Mouse (Mus musculus) neural tube, embryonic 15.5 days (tissue): ENCODE measurements around the gene Pxylp1. TPM values are rescaled to one million over a fixed set of nuclear protein-coding genes. Genes with fewer than 3 reads are reported as not detected.

Source experiments
- ATAC-seq: fragments of 200-750 bp; cut with Nextera tagmentation; 2 replicates; pipeline ENCODE4 v1.8.0; 2017; ENCODE audit warnings: mild to moderate bottlenecking, moderate TSS enrichment, moderate library complexity; ENCODE audit not compliant: low FRiP score
- H3K27ac ChIP-seq: fragments of 300-500 bp; sonication (generic); replicated peaks from 2 replicates; pipeline ENCODE4 v1.5.1; 2015; ENCODE audit warnings: mild to moderate bottlenecking, inconsistent platforms
- H3K27me3 ChIP-seq: fragments of 300-500 bp; sonication (generic); replicated peaks from 2 replicates; pipeline ENCODE4 v1.6.1; 2015; ENCODE audit warnings: inconsistent platforms
- H3K36me3 ChIP-seq: fragments of 300-500 bp; sonication (generic); 2 replicates; pipeline ENCODE4 v1.6.1; 2015; ENCODE audit warnings: inconsistent platforms
- H3K4me1 ChIP-seq: fragments of 300-500 bp; sonication (generic); 2 replicates; pipeline ENCODE4 v1.6.1; 2015; ENCODE audit warnings: inconsistent platforms
- H3K4me2 ChIP-seq: fragments of 300-500 bp; sonication (generic); 2 replicates; pipeline ENCODE4 v1.6.1; 2015; ENCODE audit warnings: inconsistent platforms, mild to moderate bottlenecking, moderate library complexity
- H3K4me3 ChIP-seq: fragments of 300-500 bp; sonication (generic); replicated peaks from 2 replicates; pipeline ENCODE4 v1.5.1; 2015; ENCODE audit warnings: mild to moderate bottlenecking, inconsistent platforms
- H3K9ac ChIP-seq: fragments of 300-500 bp; sonication (generic); replicated peaks from 2 replicates; pipeline ENCODE4 v1.6.1; 2015; ENCODE audit warnings: mild to moderate bottlenecking, inconsistent platforms
- H3K9me3 ChIP-seq: fragments of 300-500 bp; sonication (generic); replicated peaks from 2 replicates; pipeline ENCODE4 v1.6.1; 2016; ENCODE audit warnings: inconsistent platforms
- WGBS: fragments of 180-500 bp; shearing (Covaris S2); methylation state at CpG from one replicate; pipeline ENCODE4 v1.1.7; 2015; ENCODE audit warnings: mixed read lengths; 5-methylcytosine and 5-hydroxymethylcytosine counted together
- polyA plus RNA-seq: library from polyadenylated mRNA; unstranded; fragments of >200 nt; fragmentation: Nextera tagmentation; extraction: Ambion mirVana; gene quantifications from 2 replicates; pipeline ENCODE4 v1.2.1, GENCODE M21; 2015

The Pxylp1 gene
- polyA plus RNA-seq, 1 experiment from 2014 or later, result 24.8 TPM

GRCm38 (mm10) chr9:96818128-96818821 lies 74.2 kb downstream of the Pxylp1 start:
- no peak overlapping the region for H3K4me3 ChIP-seq
- H3K4me1 ChIP-seq, result peaks cover 3% of the 10 kb centered on the region
- peak; percentile 83 for ATAC-seq
- no peak overlapping the region for H3K4me2 ChIP-seq
- no peaks in the 10 kb centered on the region for H3K36me3 ChIP-seq
- no peaks in the 10 kb centered on the region for H3K9me3 ChIP-seq
- no peaks in the 10 kb centered on the region for H3K27me3 ChIP-seq
- 37% methylated on average over 7 of the region's 7 CpGs for WGBS
- no peak overlapping the region for H3K9ac ChIP-seq
- no peak overlapping the region for H3K27ac ChIP-seq

DNA sequence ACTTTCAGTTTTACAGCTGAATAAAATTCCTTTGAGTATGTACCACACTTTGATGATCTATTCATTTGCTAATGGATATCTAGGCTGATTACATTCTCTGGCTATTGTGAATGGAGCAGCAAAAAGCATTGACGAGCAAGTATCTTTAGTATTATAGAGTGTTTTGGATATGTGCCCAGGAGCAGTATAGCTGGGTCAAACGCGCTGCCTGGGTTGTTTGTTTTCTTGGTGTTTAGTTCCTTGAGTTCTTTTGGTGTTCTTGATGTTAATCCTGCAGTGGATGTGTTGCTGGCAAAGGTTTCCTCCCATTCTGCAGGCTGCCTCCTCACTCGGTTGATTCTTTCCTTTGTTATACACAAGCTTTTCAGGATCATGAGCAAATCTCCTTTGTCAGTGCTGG lies 80.5 kb downstream of the Pxylp1 start:
- ATAC-seq, result no peak
- Histone ChIP-seq H3K9me3 (no peaks in the 10 kb centered on the region), H3K36me3 (no peaks in the 10 kb centered on the region), H3K9ac (no peak overlapping the region), H3K4me1 (no peaks in the 10 kb centered on the region), H3K27ac (no peak overlapping the region), H3K27me3 (no peaks in the 10 kb centered on the region), H3K4me3 (no peak overlapping the region), H3K4me2 (no peak overlapping the region)
- WGBS, result 47% methylated on average over 4 of the region's 4 CpGs

DNA sequence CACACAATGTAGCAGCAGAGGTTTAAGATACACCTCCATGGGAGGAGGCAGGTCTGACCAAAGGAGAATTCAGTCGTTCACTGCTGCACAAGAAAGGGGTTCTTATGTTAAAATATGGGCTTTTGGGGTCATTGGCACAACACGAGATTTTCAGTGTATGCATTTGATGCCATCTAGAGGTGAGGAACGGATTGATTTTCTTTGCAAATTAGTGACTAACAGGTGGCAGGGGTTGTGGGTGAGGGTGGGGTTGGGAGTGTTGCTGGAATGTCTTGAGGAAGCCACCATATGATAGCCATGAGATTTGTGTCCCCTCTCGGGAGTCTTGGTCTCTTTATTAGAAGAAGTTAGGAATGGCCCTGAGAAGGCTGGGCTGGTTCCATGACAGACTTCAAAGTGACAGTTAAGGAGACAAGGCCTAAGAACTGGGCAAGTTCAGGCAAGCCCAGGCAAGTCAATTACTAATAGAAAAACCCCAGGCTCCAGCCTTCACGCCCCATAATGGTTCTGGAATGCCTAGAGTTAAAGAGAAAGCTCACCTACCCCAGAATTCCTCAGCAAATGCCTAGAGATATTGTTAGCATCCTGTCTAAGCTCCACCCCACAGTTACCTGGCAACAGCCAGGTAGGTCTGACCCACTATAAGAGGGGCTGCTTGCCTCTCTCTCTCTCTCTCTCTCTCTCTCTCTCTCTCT lies 92.2 kb downstream of the Pxylp1 start:
- ATAC-seq, result no peak
- Histone ChIP-seq H3K9me3 (no peaks in the 10 kb centered on the region), H3K4me3 (no peak overlapping the region), H3K36me3 (no peaks in the 10 kb centered on the region), H3K4me2 (no peak overlapping the region), H3K27me3 (no peaks in the 10 kb centered on the region), H3K27ac (no peak overlapping the region), H3K4me1 (peaks cover 6% of the 10 kb centered on the region; the same call in 1 of the 2 replicates), H3K9ac (no peak overlapping the region)
- 36% methylated on average over 5 of the region's 5 CpGs for WGBS

DNA sequence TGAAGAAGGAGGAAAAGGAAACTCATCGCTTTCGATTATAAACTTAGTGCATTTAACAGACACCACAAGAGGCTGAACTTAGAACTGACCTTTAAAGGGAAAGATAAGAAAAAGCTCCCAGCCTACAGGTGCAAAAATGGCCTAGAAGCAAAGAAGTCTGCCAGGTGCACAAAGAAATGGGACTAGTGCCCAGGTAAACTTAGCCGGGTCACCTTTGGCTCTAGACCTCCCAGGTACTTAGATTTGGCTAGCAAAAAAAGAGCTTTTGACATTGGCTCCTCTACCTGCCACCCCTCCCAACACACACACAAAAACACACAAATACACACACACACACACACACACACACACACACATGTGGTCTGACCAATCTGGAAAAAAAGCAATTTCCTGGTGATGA lies 95.2 kb downstream of the Pxylp1 start:
- no peak overlapping the region for H3K27ac ChIP-seq
- H3K9ac ChIP-seq, result no peak overlapping the region
- 95% methylated on average over 3 of the region's 3 CpGs for WGBS
- H3K36me3 ChIP-seq, result no peaks in the 10 kb centered on the region
- H3K4me3 ChIP-seq, result no peak overlapping the region
- no peak for ATAC-seq
- H3K4me2 ChIP-seq, result no peak overlapping the region
- no peaks in the 10 kb centered on the region for H3K9me3 ChIP-seq
- H3K4me1 ChIP-seq, result peaks cover 9% of the 10 kb centered on the region; the same call in 1 of the 2 replicates
- H3K27me3 ChIP-seq, result no peaks in the 10 kb centered on the region

DNA sequence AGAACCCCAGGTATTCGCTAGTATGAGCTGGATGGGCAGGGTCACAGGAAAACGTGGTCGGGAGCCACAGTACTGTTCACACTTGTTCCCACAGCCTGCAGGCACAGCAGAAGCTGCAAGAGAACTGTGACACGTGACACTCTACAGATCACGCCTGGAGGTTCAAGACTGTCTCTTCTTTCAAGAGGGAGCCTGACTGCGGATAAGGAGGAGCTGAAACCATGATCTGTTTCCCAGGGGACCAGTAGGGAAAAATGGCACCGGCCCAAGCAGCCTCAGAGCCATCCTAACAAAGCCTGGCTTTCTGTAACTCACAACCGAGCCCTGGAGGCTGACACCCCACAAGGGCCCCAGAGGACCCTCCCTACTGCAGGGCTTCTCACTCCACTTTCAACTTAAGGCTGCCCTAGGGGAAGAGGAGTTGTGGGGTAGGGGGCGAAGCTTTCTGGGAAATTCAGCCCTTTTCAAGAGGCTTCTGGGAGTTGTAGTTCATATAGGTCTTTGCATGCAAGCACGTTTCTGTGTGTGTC lies 97.0 kb downstream of the Pxylp1 start:
- peak; percentile 88 for ATAC-seq
- H3K4me3 ChIP-seq, result peak overlapping the region; percentile 42
- peaks cover 9% of the 10 kb centered on the region; the same call in 1 of the 2 replicates for H3K4me1 ChIP-seq
- peak overlapping the region; percentile 42 for H3K9ac ChIP-seq
- H3K4me2 ChIP-seq, result peak overlapping the region; percentile 69
- no peaks in the 10 kb centered on the region for H3K27me3 ChIP-seq
- H3K36me3 ChIP-seq, result no peaks in the 10 kb centered on the region
- no peaks in the 10 kb centered on the region for H3K9me3 ChIP-seq
- WGBS, result 9% methylated on average over 10 of the region's 10 CpGs
- peak overlapping the region; percentile 67 for H3K27ac ChIP-seq

DNA sequence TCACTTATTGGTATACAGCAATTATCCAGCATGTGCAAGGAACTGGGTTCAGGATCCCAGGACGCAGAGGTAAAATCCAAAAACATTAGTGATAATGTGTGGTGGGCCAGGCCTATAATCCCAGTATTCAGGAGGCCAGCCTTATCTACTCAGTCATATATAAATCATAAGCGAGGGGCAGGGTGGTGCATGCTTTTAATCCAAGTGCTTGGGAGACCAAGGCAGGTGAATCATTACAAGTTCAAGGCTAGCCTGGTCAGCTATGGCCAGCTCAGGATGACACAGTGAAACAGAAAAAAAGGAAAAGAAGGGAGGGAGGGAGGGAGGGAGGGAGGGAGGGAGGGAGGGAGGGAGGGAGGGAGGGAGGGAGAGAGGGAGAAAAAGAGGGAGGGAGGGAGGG lies 97.9 kb downstream of the Pxylp1 start:
- Histone ChIP-seq H3K27ac (no peak overlapping the region), H3K9ac (no peak overlapping the region), H3K4me1 (peaks cover 9% of the 10 kb centered on the region; the same call in 1 of the 2 replicates), H3K9me3 (no peaks in the 10 kb centered on the region), H3K4me2 (no peak overlapping the region), H3K4me3 (no peak overlapping the region), H3K27me3 (no peaks in the 10 kb centered on the region), H3K36me3 (no peaks in the 10 kb centered on the region)
- ATAC-seq, result no peak
- WGBS, result 96% methylated on average over 2 of the region's 2 CpGs

DNA sequence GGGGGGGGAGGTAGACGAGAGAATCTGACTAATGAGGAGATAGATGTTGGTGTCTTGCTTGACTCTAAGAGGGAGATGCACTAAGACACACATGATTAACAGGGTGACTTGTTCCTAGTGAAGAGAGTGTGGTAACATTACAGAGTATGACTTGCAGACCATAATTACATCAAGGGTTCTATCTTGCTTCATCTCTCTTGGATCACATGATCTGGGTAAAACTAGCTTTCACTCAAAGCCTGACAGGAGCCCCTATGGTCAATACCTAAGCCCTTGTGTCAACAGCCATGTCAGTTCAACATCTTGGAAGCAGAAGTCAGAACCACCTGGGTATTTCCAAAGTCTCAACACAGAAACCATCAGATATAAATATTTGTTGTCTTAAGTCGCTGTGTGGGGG lies 99.9 kb downstream of the Pxylp1 start:
- no peak for ATAC-seq
- H3K4me2 ChIP-seq, result no peak overlapping the region
- H3K27me3 ChIP-seq, result no peaks in the 10 kb centered on the region
- 84% methylated on average over 2 of the region's 2 CpGs for WGBS
- no peaks in the 10 kb centered on the region for H3K9me3 ChIP-seq
- no peak overlapping the region for H3K9ac ChIP-seq
- H3K4me1 ChIP-seq, result peaks cover 9% of the 10 kb centered on the region; the same call in 1 of the 2 replicates
- no peak overlapping the region for H3K4me3 ChIP-seq
- no peaks in the 10 kb centered on the region for H3K36me3 ChIP-seq
- H3K27ac ChIP-seq, result no peak overlapping the region

GRCm38 (mm10) chr9:96790389-96791007 lies 102.0 kb downstream of the Pxylp1 start:
- H3K27ac ChIP-seq, result no peak overlapping the region
- no peak overlapping the region for H3K4me2 ChIP-seq
- WGBS, result 50% methylated on average over 4 of the region's 4 CpGs
- no peaks in the 10 kb centered on the region for H3K9me3 ChIP-seq
- no peaks in the 10 kb centered on the region for H3K27me3 ChIP-seq
- H3K4me3 ChIP-seq, result no peak overlapping the region
- no peaks in the 10 kb centered on the region for H3K36me3 ChIP-seq
- peaks cover 5% of the 10 kb centered on the region; the same call in 1 of the 2 replicates for H3K4me1 ChIP-seq
- H3K9ac ChIP-seq, result no peak overlapping the region
- no peak for ATAC-seq

- Histone ChIP-seq H3K27me3 (no peaks in the 10 kb centered on the region), H3K36me3 (no peaks in the 10 kb centered on the region), H3K27ac (no peak overlapping the region), H3K4me3 (no peak overlapping the region), H3K4me2 (no peak overlapping the region), H3K9ac (no peak overlapping the region), H3K4me1 (no peaks in the 10 kb centered on the region), H3K9me3 (no peaks in the 10 kb centered on the region)
- 84% methylated on average over 3 of the region's 3 CpGs for whole genome bisulfite sequencing
- no peak for ATAC-seq
Observed at GRCm38 (mm10) chr9:96789906-96790305, 102.6 kb downstream of the Pxylp1 start.

DNA sequence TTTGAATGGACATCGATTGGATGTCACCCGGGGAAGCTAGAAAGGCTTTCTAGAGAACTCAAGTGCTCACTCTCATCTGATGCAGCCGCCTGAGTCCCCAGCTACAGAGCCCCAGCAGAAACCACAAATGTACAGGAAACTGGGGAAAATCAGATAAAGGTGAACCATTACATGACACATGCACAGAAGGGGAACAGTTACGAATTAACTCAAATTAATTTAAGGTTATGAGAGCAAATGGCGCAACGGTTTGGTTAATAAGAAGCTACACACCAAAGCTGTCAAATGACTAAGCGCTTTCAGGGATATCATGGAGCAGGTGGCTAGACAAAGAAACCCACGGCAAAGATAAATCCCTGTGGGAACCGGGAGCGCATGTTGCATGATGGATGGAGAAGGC lies 104.7 kb downstream of the Pxylp1 start:
- no peak overlapping the region for H3K9ac ChIP-seq
- no peak for ATAC-seq
- 72% methylated on average over 10 of the region's 10 CpGs for WGBS
- H3K4me2 ChIP-seq, result no peak overlapping the region
- no peak overlapping the region for H3K4me3 ChIP-seq
- H3K4me1 ChIP-seq, result no peaks in the 10 kb centered on the region
- H3K9me3 ChIP-seq, result no peaks in the 10 kb centered on the region
- no peak overlapping the region for H3K27ac ChIP-seq
- no peaks in the 10 kb centered on the region for H3K36me3 ChIP-seq
- no peaks in the 10 kb centered on the region for H3K27me3 ChIP-seq

DNA sequence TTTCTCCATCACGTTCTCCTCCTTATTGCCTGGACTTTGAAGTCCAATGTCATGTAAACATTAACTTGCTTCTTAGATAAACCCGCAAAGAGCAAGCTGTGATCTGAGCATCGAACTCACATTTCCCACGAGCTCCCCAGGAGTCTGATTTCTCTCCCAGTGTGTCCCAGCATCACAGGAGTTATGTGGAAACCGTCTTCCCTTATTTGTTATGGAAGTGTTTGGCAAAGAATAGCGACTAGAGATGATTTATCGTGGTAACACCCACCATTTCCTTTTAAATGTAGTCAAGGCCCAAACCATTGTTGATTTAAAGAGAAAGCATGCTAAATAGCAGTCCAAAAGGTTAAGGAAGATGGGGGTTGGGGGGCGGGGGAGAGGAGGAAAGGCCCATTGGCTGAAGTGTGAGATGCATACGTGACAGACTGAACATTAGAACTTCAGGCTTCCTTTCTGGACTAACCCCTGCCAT lies 106.6 kb downstream of the Pxylp1 start:
- no peak for ATAC-seq
- Histone ChIP-seq H3K4me3 (no peak overlapping the region), H3K4me1 (no peaks in the 10 kb centered on the region), H3K27ac (no peak overlapping the region), H3K4me2 (no peak overlapping the region), H3K9ac (no peak overlapping the region), H3K27me3 (no peaks in the 10 kb centered on the region), H3K36me3 (no peaks in the 10 kb centered on the region), H3K9me3 (no peaks in the 10 kb centered on the region)
- 46% methylated on average over 9 of the region's 9 CpGs for WGBS
